Mouse (Mus musculus): ENCODE results near the gene Sds. TPM values are rescaled to one million over a fixed set of nuclear protein-coding genes. Genes with fewer than 3 reads are reported as not detected.

Gene Sds
- polyA plus RNA-seq, 1 experiment from 2014 or later = not detected

DNA sequence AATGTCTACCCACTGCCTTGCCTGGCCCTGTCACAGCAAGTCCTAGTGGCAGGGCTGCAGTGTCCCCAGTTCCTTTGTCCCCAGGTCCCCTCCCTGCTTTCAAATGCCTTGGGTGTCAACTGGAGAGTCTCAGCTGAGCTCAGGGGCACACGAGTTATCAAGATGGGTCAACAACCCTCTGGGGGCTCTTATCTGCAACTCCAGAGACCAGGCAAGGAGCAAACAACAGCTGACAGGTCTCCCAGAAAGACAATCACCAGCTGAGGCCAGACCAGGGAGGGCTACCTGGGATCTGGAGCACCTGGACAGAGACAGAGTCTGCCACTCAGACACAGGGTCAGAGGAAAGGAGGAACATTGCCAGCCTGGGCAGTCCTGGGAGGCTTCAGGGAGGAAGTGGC is 20.1 kb upstream of the Sds start:
- no peaks in the 10 kb centered on the region for H3K27me3 ChIP-seq
- no peak for ATAC-seq (replicated peaks)
- H3K9me3 ChIP-seq = no peaks in the 10 kb centered on the region
- no peak overlapping the region for H3K27ac ChIP-seq (replicated peaks)
- H3K4me2 ChIP-seq (replicated peaks) = no peak overlapping the region
- no peak overlapping the region for H3K4me3 ChIP-seq
- no peak overlapping the region for H3K9ac ChIP-seq (replicated peaks)
- H3K4me1 ChIP-seq = no peaks in the 10 kb centered on the region
- WGBS = 42% methylated on average over 1 of the region's 1 CpGs
- H3K36me3 ChIP-seq = no peaks in the 10 kb centered on the region

- H3K4me1 ChIP-seq = no peaks in the 10 kb centered on the region
- no peaks in the 10 kb centered on the region for H3K36me3 ChIP-seq
- no peak for ATAC-seq (replicated peaks)
- H3K4me2 ChIP-seq (replicated peaks) = no peak overlapping the region
- H3K9me3 ChIP-seq = no peaks in the 10 kb centered on the region
- H3K4me3 ChIP-seq = no peak overlapping the region
- no peaks in the 10 kb centered on the region for H3K27me3 ChIP-seq
- H3K9ac ChIP-seq (replicated peaks) = no peak overlapping the region
- no peak overlapping the region for H3K27ac ChIP-seq (replicated peaks)
- 44% methylated on average over 7 of the region's 7 CpGs for WGBS
These were observed 19.3 kb upstream of the Sds start for GRCm38 (mm10) chr5:120456841-120457554.

GRCm38 (mm10) chr5:120457628-120458027 is 18.7 kb upstream of the Sds start:
- Histone ChIP-seq H3K4me2 (replicated peaks) (no peak overlapping the region), H3K9me3 (no peaks in the 10 kb centered on the region), H3K4me3 (no peak overlapping the region), H3K9ac (replicated peaks) (no peak overlapping the region), H3K27me3 (no peaks in the 10 kb centered on the region), H3K27ac (replicated peaks) (no peak overlapping the region), H3K36me3 (no peaks in the 10 kb centered on the region), H3K4me1 (no peaks in the 10 kb centered on the region)
- 4% methylated on average over 9 of the region's 9 CpGs for WGBS
- ATAC-seq (replicated peaks) = no peak

GRCm38 (mm10) chr5:120459133-120459532 is 17.2 kb upstream of the Sds start:
- Histone ChIP-seq H3K4me2 (replicated peaks) (no peak overlapping the region), H3K9ac (replicated peaks) (no peak overlapping the region), H3K36me3 (no peaks in the 10 kb centered on the region), H3K27ac (replicated peaks) (no peak overlapping the region), H3K27me3 (no peaks in the 10 kb centered on the region), H3K9me3 (no peaks in the 10 kb centered on the region), H3K4me3 (no peak overlapping the region), H3K4me1 (no peaks in the 10 kb centered on the region)
- no peak for ATAC-seq (replicated peaks)
- 73% methylated on average over 10 of the region's 10 CpGs for WGBS

DNA sequence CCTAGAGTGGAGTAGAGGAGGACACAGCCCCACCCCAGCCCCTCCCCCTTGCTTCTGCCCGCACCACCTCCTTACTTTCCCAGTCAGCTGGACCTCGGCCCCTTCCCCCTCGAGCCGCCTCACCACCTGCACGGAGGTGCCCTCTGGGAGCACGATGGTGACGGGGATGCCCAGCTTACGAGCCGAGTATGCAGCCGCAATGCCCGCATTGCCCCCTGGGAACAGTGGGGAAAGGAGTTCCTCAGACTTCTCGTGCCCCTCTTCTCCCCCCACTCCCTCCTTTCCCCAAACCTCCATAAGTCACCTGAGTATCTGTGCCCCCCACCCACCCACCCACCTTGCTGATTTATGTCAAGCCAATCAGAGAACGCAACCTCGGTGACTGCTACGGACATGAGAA is 14.4 kb upstream of the Sds start:
- WGBS = 73% methylated on average over 15 of the region's 15 CpGs
- Histone ChIP-seq H3K27ac (replicated peaks) (no peak overlapping the region), H3K27me3 (no peaks in the 10 kb centered on the region), H3K9ac (replicated peaks) (no peak overlapping the region), H3K36me3 (no peaks in the 10 kb centered on the region), H3K4me3 (no peak overlapping the region), H3K4me2 (replicated peaks) (no peak overlapping the region), H3K4me1 (no peaks in the 10 kb centered on the region), H3K9me3 (no peaks in the 10 kb centered on the region)
- ATAC-seq (replicated peaks) = no peak

- Histone ChIP-seq H3K9me3 (no peaks in the 10 kb centered on the region), H3K4me1 (no peaks in the 10 kb centered on the region), H3K27me3 (no peaks in the 10 kb centered on the region), H3K4me3 (no peak overlapping the region), H3K36me3 (no peaks in the 10 kb centered on the region), H3K4me2 (replicated peaks) (no peak overlapping the region), H3K27ac (replicated peaks) (no peak overlapping the region), H3K9ac (replicated peaks) (no peak overlapping the region)
- WGBS = 77% methylated on average over 4 of the region's 4 CpGs
- no peak for ATAC-seq (replicated peaks)
These were observed 12.0 kb upstream of the Sds start for GRCm38 (mm10) chr5:120464321-120464720.

GRCm38 (mm10) chr5:120465062-120465461 is 11.3 kb upstream of the Sds start:
- 42% methylated on average over 5 of the region's 5 CpGs for WGBS
- ATAC-seq (replicated peaks) = no peak
- no peaks in the 10 kb centered on the region for H3K36me3 ChIP-seq
- H3K9ac ChIP-seq (replicated peaks) = no peak overlapping the region
- no peaks in the 10 kb centered on the region for H3K27me3 ChIP-seq
- no peak overlapping the region for H3K4me2 ChIP-seq (replicated peaks)
- H3K4me1 ChIP-seq = no peaks in the 10 kb centered on the region
- no peaks in the 10 kb centered on the region for H3K9me3 ChIP-seq
- no peak overlapping the region for H3K27ac ChIP-seq (replicated peaks)
- H3K4me3 ChIP-seq = no peak overlapping the region

- Histone ChIP-seq H3K36me3 (no peaks in the 10 kb centered on the region), H3K4me1 (no peaks in the 10 kb centered on the region), H3K4me2 (replicated peaks) (no peak overlapping the region), H3K27me3 (no peaks in the 10 kb centered on the region), H3K4me3 (no peak overlapping the region), H3K27ac (replicated peaks) (no peak overlapping the region), H3K9ac (replicated peaks) (no peak overlapping the region), H3K9me3 (no peaks in the 10 kb centered on the region)
- no peak for ATAC-seq (replicated peaks)
- WGBS = 60% methylated on average over 6 of the region's 6 CpGs
These were observed 10.5 kb upstream of the Sds start for GRCm38 (mm10) chr5:120465860-120466259.

DNA sequence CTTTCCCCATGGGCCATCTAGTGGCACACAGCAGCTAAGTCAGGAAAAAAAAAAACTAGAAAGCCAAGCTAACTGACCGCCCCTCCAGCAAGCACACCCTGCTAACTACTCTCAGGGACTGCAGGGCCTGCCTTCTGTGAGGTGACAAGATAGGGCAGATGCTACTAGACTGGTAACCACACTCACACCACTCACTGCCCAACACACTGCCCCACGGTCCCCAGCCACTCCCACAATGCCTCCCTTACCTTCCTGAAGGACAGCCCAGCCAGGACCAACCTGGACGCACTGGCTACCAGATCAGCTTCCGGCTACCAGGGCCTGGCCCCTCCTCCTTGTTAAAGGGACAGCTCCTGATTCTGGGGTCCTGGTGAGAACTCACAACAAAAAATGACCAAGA is 9.3 kb upstream of the Sds start:
- Histone ChIP-seq H3K36me3 (no peaks in the 10 kb centered on the region), H3K27me3 (no peaks in the 10 kb centered on the region), H3K9ac (replicated peaks) (no peak overlapping the region), H3K4me2 (replicated peaks) (no peak overlapping the region), H3K4me3 (0 out of 2 replicates have a peak overlapping the region, but pooled peaks have one; percentile 4), H3K4me1 (no peaks in the 10 kb centered on the region), H3K9me3 (no peaks in the 10 kb centered on the region), H3K27ac (replicated peaks) (no peak overlapping the region)
- no peak for ATAC-seq (replicated peaks)
- WGBS = 8% methylated on average over 4 of the region's 4 CpGs

DNA sequence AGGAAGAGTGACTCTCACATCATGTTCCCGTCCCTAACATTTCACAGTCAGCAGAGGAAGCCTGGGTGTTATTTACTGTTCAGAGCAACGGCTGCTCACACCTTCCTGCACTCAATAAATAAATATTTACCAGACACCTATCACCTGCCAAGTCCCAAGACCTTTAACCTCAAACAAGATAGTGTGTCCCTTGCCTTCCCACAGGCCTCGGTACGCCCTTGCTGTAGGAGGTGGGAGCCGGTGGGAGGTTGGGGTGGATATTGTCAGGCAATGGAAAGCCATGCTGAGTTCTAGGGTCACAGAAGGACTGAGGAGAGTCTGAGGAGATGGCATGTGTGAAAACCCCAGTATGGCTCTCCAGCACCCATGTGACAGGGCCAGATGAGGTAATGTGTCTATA is 8.0 kb upstream of the Sds start:
- Histone ChIP-seq H3K9ac (replicated peaks) (no peak overlapping the region), H3K4me1 (no peaks in the 10 kb centered on the region), H3K36me3 (no peaks in the 10 kb centered on the region), H3K27me3 (no peaks in the 10 kb centered on the region), H3K27ac (replicated peaks) (no peak overlapping the region), H3K4me2 (replicated peaks) (no peak overlapping the region), H3K4me3 (no peak overlapping the region), H3K9me3 (no peaks in the 10 kb centered on the region)
- WGBS = 79% methylated on average over 5 of the region's 5 CpGs
- ATAC-seq (replicated peaks) = no peak

DNA sequence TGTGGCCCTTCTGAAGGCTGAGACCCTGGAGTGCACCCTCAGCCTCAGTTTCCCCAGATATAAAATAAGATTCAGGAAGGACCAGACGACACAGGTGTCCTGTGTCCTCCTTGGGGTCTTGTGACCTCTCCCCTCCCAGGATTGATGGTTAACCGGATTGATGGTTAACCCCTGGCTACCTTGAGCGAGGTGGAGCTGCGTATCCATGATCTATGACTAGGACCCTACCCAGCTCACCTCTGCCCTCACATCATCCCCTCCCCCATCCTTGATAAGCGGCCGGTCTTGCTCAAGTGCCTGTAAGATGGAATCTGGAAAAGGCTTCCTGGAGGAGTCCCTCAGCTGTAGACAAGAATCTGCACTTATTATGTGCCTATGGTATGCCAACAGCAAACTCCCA is 7.5 kb upstream of the Sds start:
- H3K4me1 ChIP-seq = no peaks in the 10 kb centered on the region

GRCm38 (mm10) chr5:120471538-120471937 is 4.8 kb upstream of the Sds start:
- Histone ChIP-seq H3K27me3 (no peaks in the 10 kb centered on the region), H3K9ac (replicated peaks) (no peak overlapping the region), H3K4me2 (replicated peaks) (no peak overlapping the region), H3K4me1 (no peaks in the 10 kb centered on the region), H3K27ac (replicated peaks) (no peak overlapping the region), H3K36me3 (no peaks in the 10 kb centered on the region), H3K9me3 (no peaks in the 10 kb centered on the region), H3K4me3 (no peak overlapping the region)
- no peak for ATAC-seq (replicated peaks)
- WGBS = 56% methylated on average over 4 of the region's 4 CpGs

More for the DNA sequence above, 7.5 kb upstream of the Sds start:
- Histone ChIP-seq H3K9ac (replicated peaks) (no peak overlapping the region), H3K4me3 (no peak overlapping the region), H3K36me3 (no peaks in the 10 kb centered on the region), H3K9me3 (no peaks in the 10 kb centered on the region), H3K4me2 (replicated peaks) (no peak overlapping the region), H3K27ac (replicated peaks) (no peak overlapping the region), H3K27me3 (no peaks in the 10 kb centered on the region)
- 88% methylated on average over 6 of the region's 6 CpGs for WGBS
- ATAC-seq (replicated peaks) = no peak

GRCm38 (mm10) chr5:120472770-120473169 is 3.6 kb upstream of the Sds start, which contains the start of gene Sdsl:
Gene Sdsl, minus strand, starts transcription at chr5:120472810.
- Histone ChIP-seq H3K27me3 (no peaks in the 10 kb centered on the region), H3K9ac (replicated peaks) (no peak within 1 kb of the TSS), H3K4me1 (no peaks in the 10 kb centered on the region), H3K4me2 (replicated peaks) (no peak within 1 kb of the TSS), H3K36me3 (no peaks in the 10 kb centered on the region), H3K9me3 (no peaks in the 10 kb centered on the region), H3K4me3 (no peak within 1 kb of the TSS), H3K27ac (replicated peaks) (no peak within 1 kb of the TSS)
- ATAC-seq (replicated peaks) = no peak
- 81% methylated on average over 8 of the region's 8 CpGs for WGBS
